Mouse (Mus musculus): ENCODE measurements around the gene Vcan. TPM values are rescaled to one million over a fixed set of nuclear protein-coding genes. Genes with fewer than 3 reads are reported as not detected.

Gene Vcan
- polyA plus RNA-seq, 1 experiment from 2014 or later, result 5.0 TPM

GRCm38 (mm10) chr13:89702395-89702794, 39.9 kb downstream of the Vcan start:
- WGBS, result 90% methylated on average over 4 of the region's 4 CpGs
- no peaks in the 10 kb centered on the region for H3K36me3 ChIP-seq (ENCODE audit: control insufficient read depth, insufficient read depth)
- ATAC-seq, result no peak
- H3K4me1 ChIP-seq (replicated peaks; ENCODE audit: control insufficient read depth, insufficient read depth, low read length), result no peaks in the 10 kb centered on the region
- H3K9ac ChIP-seq (ENCODE audit: low read depth, low read length), result no peak overlapping the region
- H3K4me2 ChIP-seq (replicated peaks; ENCODE audit: low read depth), result no peak overlapping the region
- TF ChIP-seq CTCF (IDR thresholded peaks at IDR 0.05; ENCODE audit: low read depth), result peak; percentile 56
- no peak overlapping the region for H3K4me3 ChIP-seq (ENCODE audit: low read depth, low read length)
- H3K9me3 ChIP-seq (ENCODE audit: control insufficient read depth), result no peaks in the 10 kb centered on the region
- H3K27me3 ChIP-seq (replicated peaks; ENCODE audit: control insufficient read depth, insufficient read depth, low read length), result no peaks in the 10 kb centered on the region
- H3K27ac ChIP-seq (ENCODE audit: low read depth, low read length), result no peak overlapping the region

GRCm38 (mm10) chr13:89699998-89700555, 42.2 kb downstream of the Vcan start:
- no peaks in the 10 kb centered on the region for H3K4me1 ChIP-seq (replicated peaks; ENCODE audit: control insufficient read depth, insufficient read depth, low read length)
- H3K36me3 ChIP-seq (ENCODE audit: control insufficient read depth, insufficient read depth), result no peaks in the 10 kb centered on the region
- H3K9me3 ChIP-seq (ENCODE audit: control insufficient read depth), result no peaks in the 10 kb centered on the region
- H3K9ac ChIP-seq (ENCODE audit: low read depth, low read length), result no peak overlapping the region
- no peak for ATAC-seq
- H3K27ac ChIP-seq (ENCODE audit: low read depth, low read length), result no peak overlapping the region
- TF ChIP-seq CTCF (IDR thresholded peaks at IDR 0.05; ENCODE audit: low read depth), result no peak
- no peaks in the 10 kb centered on the region for H3K27me3 ChIP-seq (replicated peaks; ENCODE audit: control insufficient read depth, insufficient read depth, low read length)
- WGBS, result 80% methylated on average over 2 of the region's 2 CpGs
- no peak overlapping the region for H3K4me3 ChIP-seq (ENCODE audit: low read depth, low read length)
- H3K4me2 ChIP-seq (replicated peaks; ENCODE audit: low read depth), result no peak overlapping the region

- Histone ChIP-seq H3K9ac (ENCODE audit: low read depth, low read length) (no peak overlapping the region), H3K4me2 (replicated peaks; ENCODE audit: low read depth) (no peak overlapping the region), H3K4me1 (replicated peaks; ENCODE audit: control insufficient read depth, insufficient read depth, low read length) (no peaks in the 10 kb centered on the region), H3K9me3 (ENCODE audit: control insufficient read depth) (no peaks in the 10 kb centered on the region), H3K36me3 (ENCODE audit: control insufficient read depth, insufficient read depth) (no peaks in the 10 kb centered on the region), H3K4me3 (ENCODE audit: low read depth, low read length) (no peak overlapping the region), H3K27me3 (replicated peaks; ENCODE audit: control insufficient read depth, insufficient read depth, low read length) (no peaks in the 10 kb centered on the region), H3K27ac (ENCODE audit: low read depth, low read length) (no peak overlapping the region)
- no peak for TF ChIP-seq CTCF (IDR thresholded peaks at IDR 0.05; ENCODE audit: low read depth)
- WGBS, result 82% methylated on average over 1 of the region's 1 CpGs
- ATAC-seq, result no peak
Observed at GRCm38 (mm10) chr13:89692597-89692996, 49.7 kb downstream of the Vcan start.

GRCm38 (mm10) chr13:89683490-89683889, 58.8 kb downstream of the Vcan start:
- no peak overlapping the region for H3K4me2 ChIP-seq (replicated peaks; ENCODE audit: low read depth)
- 87% methylated on average over 3 of the region's 3 CpGs for WGBS
- no peak for ATAC-seq
- H3K27me3 ChIP-seq (replicated peaks; ENCODE audit: control insufficient read depth, insufficient read depth, low read length), result no peaks in the 10 kb centered on the region
- H3K4me3 ChIP-seq (ENCODE audit: low read depth, low read length), result no peak overlapping the region
- no peaks in the 10 kb centered on the region for H3K9me3 ChIP-seq (ENCODE audit: control insufficient read depth)
- no peak overlapping the region for H3K9ac ChIP-seq (ENCODE audit: low read depth, low read length)
- TF ChIP-seq CTCF (IDR thresholded peaks at IDR 0.05; ENCODE audit: low read depth), result no peak
- H3K27ac ChIP-seq (ENCODE audit: low read depth, low read length), result no peak overlapping the region
- no peaks in the 10 kb centered on the region for H3K36me3 ChIP-seq (ENCODE audit: control insufficient read depth, insufficient read depth)
- no peaks in the 10 kb centered on the region for H3K4me1 ChIP-seq (replicated peaks; ENCODE audit: control insufficient read depth, insufficient read depth, low read length)

- WGBS, result 53% methylated on average over 7 of the region's 7 CpGs
- TF ChIP-seq CTCF (IDR thresholded peaks at IDR 0.05; ENCODE audit: low read depth), result no peak
- no peak for ATAC-seq
- Histone ChIP-seq H3K9me3 (ENCODE audit: control insufficient read depth) (no peaks in the 10 kb centered on the region), H3K27me3 (replicated peaks; ENCODE audit: control insufficient read depth, insufficient read depth, low read length) (no peaks in the 10 kb centered on the region), H3K4me2 (replicated peaks; ENCODE audit: low read depth) (no peak overlapping the region), H3K4me3 (ENCODE audit: low read depth, low read length) (no peak overlapping the region), H3K36me3 (ENCODE audit: control insufficient read depth, insufficient read depth) (no peaks in the 10 kb centered on the region), H3K27ac (ENCODE audit: low read depth, low read length) (no peak overlapping the region), H3K9ac (ENCODE audit: low read depth, low read length) (no peak overlapping the region), H3K4me1 (replicated peaks; ENCODE audit: control insufficient read depth, insufficient read depth, low read length) (no peaks in the 10 kb centered on the region)
Observed at GRCm38 (mm10) chr13:89682254-89682653, 60.1 kb downstream of the Vcan start.

GRCm38 (mm10) chr13:89679756-89680155, 62.6 kb downstream of the Vcan start:
- no peak for TF ChIP-seq CTCF (IDR thresholded peaks at IDR 0.05; ENCODE audit: low read depth)
- Histone ChIP-seq H3K4me3 (ENCODE audit: low read depth, low read length) (no peak overlapping the region), H3K9ac (ENCODE audit: low read depth, low read length) (no peak overlapping the region), H3K27me3 (replicated peaks; ENCODE audit: control insufficient read depth, insufficient read depth, low read length) (no peaks in the 10 kb centered on the region), H3K36me3 (ENCODE audit: control insufficient read depth, insufficient read depth) (no peaks in the 10 kb centered on the region), H3K27ac (ENCODE audit: low read depth, low read length) (no peak overlapping the region), H3K4me1 (replicated peaks; ENCODE audit: control insufficient read depth, insufficient read depth, low read length) (no peaks in the 10 kb centered on the region), H3K9me3 (ENCODE audit: control insufficient read depth) (no peaks in the 10 kb centered on the region), H3K4me2 (replicated peaks; ENCODE audit: low read depth) (no peak overlapping the region)
- ATAC-seq, result no peak
- WGBS, result 90% methylated on average over 6 of the region's 6 CpGs

GRCm38 (mm10) chr13:89670505-89670904, 71.8 kb downstream of the Vcan start:
- no peaks in the 10 kb centered on the region for H3K27me3 ChIP-seq (replicated peaks; ENCODE audit: control insufficient read depth, insufficient read depth, low read length)
- H3K4me2 ChIP-seq (replicated peaks; ENCODE audit: low read depth), result no peak overlapping the region
- no peak for ATAC-seq
- no peaks in the 10 kb centered on the region for H3K4me1 ChIP-seq (replicated peaks; ENCODE audit: control insufficient read depth, insufficient read depth, low read length)
- no peaks in the 10 kb centered on the region for H3K9me3 ChIP-seq (ENCODE audit: control insufficient read depth)
- no peak overlapping the region for H3K27ac ChIP-seq (ENCODE audit: low read depth, low read length)
- 79% methylated on average over 3 of the region's 3 CpGs for WGBS
- TF ChIP-seq CTCF (IDR thresholded peaks at IDR 0.05; ENCODE audit: low read depth), result no peak
- no peak overlapping the region for H3K4me3 ChIP-seq (ENCODE audit: low read depth, low read length)
- no peak overlapping the region for H3K9ac ChIP-seq (ENCODE audit: low read depth, low read length)
- H3K36me3 ChIP-seq (ENCODE audit: control insufficient read depth, insufficient read depth), result no peaks in the 10 kb centered on the region
